Mouse (Mus musculus) brown adipose tissue, adult 24 weeks (tissue): ENCODE measurements around the gene Panx1. TPM values are rescaled to one million over a fixed set of nuclear protein-coding genes. Genes with fewer than 3 reads are reported as not detected.

ENCODE experiments used
- H3K27ac ChIP-seq: fragments of 200-500 bp; replicated peaks from 2 replicates; pipeline ENCODE4 v1.5.1; 2012; ENCODE audit warnings: low read depth, mild to moderate bottlenecking, low read length
- H3K4me1 ChIP-seq: fragments of 200-500 bp; 2 replicates; pipeline ENCODE4 v1.6.1; 2012; ENCODE audit warnings: low read length, mixed read lengths; ENCODE audit not compliant: control insufficient read depth, insufficient read depth, insufficient read length
- H3K4me3 ChIP-seq: fragments of 200-500 bp; 2 replicates; pipeline ENCODE4 v1.5.1; 2012; ENCODE audit warnings: low read depth, mild to moderate bottlenecking, low read length, moderate library complexity; ENCODE audit not compliant: insufficient read depth
- polyA plus RNA-seq: library from polyadenylated mRNA; stranded (reverse); fragments of >200 nt; gene quantifications from 2 replicates; pipeline ENCODE4 v1.2.4, GENCODE M21; 2012; ENCODE audit not compliant: missing spikeins, insufficient read depth, insufficient read length

Gene Panx1
- polyA plus RNA-seq, 1 experiment, result 1.0 TPM

DNA sequence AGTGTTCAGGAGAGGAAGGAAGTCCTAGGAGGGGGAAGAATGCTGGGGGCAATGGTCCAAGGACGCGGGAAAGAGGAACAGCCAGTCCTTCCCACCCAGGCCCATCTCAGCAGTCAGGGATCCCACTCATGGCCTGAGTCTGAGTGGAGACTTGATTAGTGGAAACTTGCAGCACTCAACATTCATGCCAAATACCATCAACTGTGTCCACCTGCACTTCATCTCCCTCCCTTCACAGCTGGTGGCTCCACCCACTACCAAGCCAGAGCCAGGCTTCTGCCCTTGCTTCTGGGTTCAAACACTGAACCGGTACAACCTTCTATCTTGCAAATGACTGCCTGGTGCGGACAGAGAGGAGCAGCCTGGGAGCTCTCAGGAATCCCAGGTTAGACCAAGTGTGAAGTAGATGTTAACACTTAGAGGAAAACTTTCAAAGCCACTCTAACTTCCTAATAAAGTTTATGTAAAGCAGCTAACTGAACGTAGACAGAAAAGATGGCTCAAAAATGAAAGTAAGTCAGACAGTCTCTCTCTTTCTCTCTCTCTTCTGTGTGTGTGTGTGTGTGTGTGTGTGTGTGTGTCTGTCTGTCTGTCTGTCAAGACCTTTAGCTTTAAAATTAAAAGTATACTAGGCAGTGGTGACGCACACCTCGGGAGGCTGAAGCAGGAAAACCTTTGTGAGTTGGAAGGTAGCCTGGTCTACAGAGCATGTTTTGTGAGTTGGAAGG, 10.6 kb downstream of the Panx1 start:
- H3K4me1 ChIP-seq, result no peaks in the 10 kb centered on the region
- no peak overlapping the region for H3K4me3 ChIP-seq
- no peak overlapping the region for H3K27ac ChIP-seq

- H3K27ac ChIP-seq, result no peak overlapping the region
- no peak overlapping the region for H3K4me3 ChIP-seq
- no peaks in the 10 kb centered on the region for H3K4me1 ChIP-seq
Measured at GRCm38 (mm10) chr9:15033568-15034160, 11.6 kb downstream of the Panx1 start.

- H3K27ac ChIP-seq, result no peak overlapping the region
Measured at GRCm38 (mm10) chr9:15032797-15033196, 12.5 kb downstream of the Panx1 start.

DNA sequence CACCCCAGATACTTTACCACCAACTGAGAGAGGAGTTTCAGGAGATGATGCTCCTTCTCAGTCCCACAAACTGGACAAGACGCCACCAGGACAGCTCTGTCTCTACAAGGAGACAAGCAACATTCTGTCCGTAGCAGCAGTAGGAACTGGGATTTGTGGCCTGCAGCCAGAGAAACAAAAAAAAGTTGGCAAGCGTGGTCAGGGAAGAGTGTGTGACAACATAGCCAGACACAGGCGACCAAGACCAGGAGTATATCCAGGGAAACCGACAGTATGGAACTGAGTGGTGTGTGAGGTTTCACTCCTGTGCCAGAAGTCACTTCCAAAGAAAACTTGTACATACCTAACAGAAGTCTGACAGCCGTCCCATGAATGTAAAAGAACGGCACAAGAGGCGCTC, 14.5 kb downstream of the Panx1 start:
- H3K4me1 ChIP-seq, result no peaks in the 10 kb centered on the region

More at GRCm38 (mm10) chr9:15032797-15033196, 12.5 kb downstream of the Panx1 start:
- Histone ChIP-seq H3K4me1 (no peaks in the 10 kb centered on the region), H3K4me3 (no peak overlapping the region)

DNA sequence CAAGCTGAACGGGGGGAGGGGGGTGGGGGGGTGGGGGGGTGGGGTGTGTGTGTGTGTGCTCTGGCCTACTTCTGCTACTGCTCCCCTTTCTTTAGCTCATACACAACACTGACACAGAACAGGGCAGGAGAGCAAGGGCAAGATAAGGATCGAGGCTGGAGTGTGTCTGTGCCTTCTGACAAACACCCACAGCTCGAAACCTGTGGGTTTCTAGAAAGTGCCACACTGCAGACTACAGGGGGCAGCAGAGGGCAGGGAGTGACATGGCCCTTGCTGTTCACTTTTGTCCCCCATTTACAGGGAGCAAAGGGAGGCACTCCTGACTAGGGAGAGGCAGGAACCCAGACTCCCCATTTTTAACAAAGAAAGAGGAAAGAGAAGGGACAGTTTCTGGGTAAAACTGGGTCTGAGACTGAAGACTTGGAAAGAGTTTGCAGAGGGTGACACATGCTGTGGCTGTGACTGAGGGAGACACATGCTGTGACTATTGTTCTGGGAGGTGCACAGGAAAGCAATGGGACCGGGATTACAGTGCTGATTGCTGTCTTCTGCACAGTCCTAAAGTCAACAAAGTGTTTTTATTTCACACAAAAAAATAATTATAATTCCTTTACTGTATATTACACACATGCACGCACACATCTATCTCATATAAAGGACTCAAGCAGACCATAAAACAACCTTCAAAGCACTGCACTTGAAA, 16.1 kb downstream of the Panx1 start:
- Histone ChIP-seq H3K27ac (no peak overlapping the region), H3K4me3 (no peak overlapping the region), H3K4me1 (no peaks in the 10 kb centered on the region)

More for the DNA sequence above, 14.5 kb downstream of the Panx1 start:
- H3K27ac ChIP-seq, result no peak overlapping the region
- no peak overlapping the region for H3K4me3 ChIP-seq

DNA sequence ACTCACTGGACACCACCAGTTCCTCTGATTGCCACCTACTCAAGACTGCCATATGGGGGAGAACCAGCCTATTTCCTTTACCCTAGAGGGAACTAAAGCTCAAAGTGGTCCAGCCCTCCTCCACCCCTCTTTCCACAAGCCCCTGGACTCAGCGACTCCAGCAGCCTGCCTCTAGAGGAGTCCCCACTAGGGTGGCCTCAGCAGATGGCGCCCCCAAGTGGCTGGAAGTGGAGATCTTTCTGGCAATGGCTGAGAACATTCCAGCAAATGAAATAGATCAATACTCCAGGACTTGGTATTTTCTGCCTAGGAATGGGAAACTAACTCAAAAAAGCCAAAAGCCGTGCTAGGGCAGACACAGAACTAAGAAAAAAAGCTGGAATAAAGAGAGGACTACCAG, 17.6 kb downstream of the Panx1 start:
- no peaks in the 10 kb centered on the region for H3K4me1 ChIP-seq
- H3K27ac ChIP-seq, result no peak overlapping the region
- no peak overlapping the region for H3K4me3 ChIP-seq

- no peak overlapping the region for H3K4me3 ChIP-seq
- no peak overlapping the region for H3K27ac ChIP-seq
- H3K4me1 ChIP-seq, result no peaks in the 10 kb centered on the region
Measured at GRCm38 (mm10) chr9:15023049-15023448, 22.2 kb downstream of the Panx1 start.

DNA sequence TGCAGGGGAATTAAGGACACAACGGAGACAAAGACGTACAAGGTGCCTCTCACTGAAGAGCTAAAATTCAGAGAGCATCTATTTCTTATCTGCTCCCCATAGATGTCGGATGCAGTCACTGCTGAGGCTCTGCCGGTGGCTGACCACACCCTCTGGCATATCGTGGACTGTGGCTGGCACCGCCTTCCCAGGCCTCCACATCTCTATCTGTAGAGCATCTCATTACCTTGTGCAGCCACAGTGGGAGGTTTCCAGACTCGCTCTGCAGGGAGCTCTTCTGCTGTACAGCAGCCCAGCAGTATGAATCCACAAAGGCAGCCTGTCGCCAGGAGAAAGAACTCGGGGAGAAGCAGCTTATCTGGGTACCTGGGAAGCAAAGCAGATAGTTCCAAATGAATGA, 24.1 kb downstream of the Panx1 start:
- Histone ChIP-seq H3K4me3 (no peak overlapping the region), H3K4me1 (no peaks in the 10 kb centered on the region), H3K27ac (no peak overlapping the region)

- Histone ChIP-seq H3K27ac (no peak overlapping the region), H3K4me3 (no peak overlapping the region), H3K4me1 (no peaks in the 10 kb centered on the region)
Measured at GRCm38 (mm10) chr9:15020561-15021080, 24.7 kb downstream of the Panx1 start.

GRCm38 (mm10) chr9:15018756-15019131, 26.5 kb downstream of the Panx1 start:
- H3K27ac ChIP-seq, result no peak overlapping the region
- H3K4me3 ChIP-seq, result no peak overlapping the region
- no peaks in the 10 kb centered on the region for H3K4me1 ChIP-seq

GRCm38 (mm10) chr9:15017791-15018755, 27.2 kb downstream of the Panx1 start:
- no peak overlapping the region for H3K4me3 ChIP-seq
- H3K4me1 ChIP-seq, result no peaks in the 10 kb centered on the region
- H3K27ac ChIP-seq, result no peak overlapping the region

GRCm38 (mm10) chr9:15015223-15015956, 29.9 kb downstream of the Panx1 start:
- no peak overlapping the region for H3K27ac ChIP-seq
- H3K4me3 ChIP-seq, result no peak overlapping the region
- no peaks in the 10 kb centered on the region for H3K4me1 ChIP-seq

GRCm38 (mm10) chr9:15007566-15007965, 37.7 kb downstream of the Panx1 start:
- Histone ChIP-seq H3K27ac (no peak overlapping the region), H3K4me1 (no peaks in the 10 kb centered on the region), H3K4me3 (no peak overlapping the region)

- Histone ChIP-seq H3K4me3 (no peak overlapping the region), H3K27ac (no peak overlapping the region), H3K4me1 (no peaks in the 10 kb centered on the region)
Measured at GRCm38 (mm10) chr9:15004298-15004685, 41.0 kb downstream of the Panx1 start.
